Mouse (Mus musculus): Measurements from ENCODE around the gene Scaper. TPM values are rescaled to one million over a fixed set of nuclear protein-coding genes. Genes with fewer than 3 reads are reported as not detected.

Scaper gene
- polyA plus RNA-seq, 1 experiment from 2014 or later = 20.4 TPM

- Histone ChIP-seq H3K4me1 (peaks cover 42% of the 10 kb centered on the region), H3K27ac (no peak overlapping the region), H3K36me3 (no peaks in the 10 kb centered on the region), H3K27me3 (replicated peaks) (peaks cover 97% of the 10 kb centered on the region), H3K9me3 (no peaks in the 10 kb centered on the region), H3K4me3 (peak overlapping the region; percentile 38), H3K9ac (0 out of 2 replicates have a peak overlapping the region, but pooled peaks have one; percentile 29), H3K4me2 (replicated peaks) (peak overlapping the region; percentile 45)
- WGBS = under 1% methylated on average over 30 of the region's 30 CpGs
- ATAC-seq (ENCODE audit: low FRiP score, low read depth) = no peak
Measured at GRCm38 (mm10) chr9:55544861-55545555, 392.9 kb downstream of the Scaper start.

DNA sequence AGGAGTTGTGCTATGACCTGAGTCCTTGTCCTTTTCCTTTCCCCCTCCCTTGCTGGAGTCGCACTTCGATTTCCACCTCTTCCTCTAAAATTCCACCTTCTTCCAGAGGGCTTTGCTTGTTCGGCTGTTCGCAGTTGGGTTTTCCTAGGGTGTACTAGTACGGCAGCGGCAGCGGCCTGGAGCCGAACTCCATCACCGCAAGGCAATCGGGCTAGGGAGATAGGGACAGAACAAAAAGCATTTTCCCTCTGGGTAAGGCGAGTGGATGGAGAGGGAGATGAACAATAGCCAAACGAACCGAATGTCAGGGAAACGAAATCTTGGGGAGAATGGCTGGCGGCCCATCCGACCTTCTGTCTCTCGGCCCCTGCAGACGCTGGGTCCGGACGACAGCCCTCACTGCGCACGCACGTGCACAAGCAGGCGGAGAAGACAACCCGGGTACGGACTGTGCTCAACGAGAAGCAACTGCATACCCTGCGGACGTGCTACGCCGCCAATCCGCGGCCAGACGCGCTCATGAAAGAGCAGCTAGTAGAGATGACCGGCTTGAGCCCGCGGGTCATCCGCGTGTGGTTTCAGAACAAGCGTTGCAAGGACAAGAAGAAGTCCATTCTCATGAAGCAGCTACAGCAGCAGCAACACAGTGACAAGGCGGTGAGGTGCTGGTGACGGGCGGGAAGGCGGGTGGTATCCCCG is 394.1 kb downstream of the Scaper start:
- Histone ChIP-seq H3K9me3 (no peaks in the 10 kb centered on the region), H3K4me3 (peak overlapping the region; percentile 38), H3K36me3 (no peaks in the 10 kb centered on the region), H3K9ac (peak overlapping the region; percentile 36; the same call in 1 of the 2 replicates), H3K4me2 (replicated peaks) (peak overlapping the region; percentile 45), H3K27ac (0 out of 2 replicates have a peak overlapping the region, but pooled peaks have one; percentile 1), H3K27me3 (replicated peaks) (peaks cover 97% of the 10 kb centered on the region), H3K4me1 (peaks cover 44% of the 10 kb centered on the region)
- no peak for ATAC-seq (ENCODE audit: low FRiP score, low read depth)
- under 1% methylated on average over 46 of the region's 46 CpGs for WGBS

DNA sequence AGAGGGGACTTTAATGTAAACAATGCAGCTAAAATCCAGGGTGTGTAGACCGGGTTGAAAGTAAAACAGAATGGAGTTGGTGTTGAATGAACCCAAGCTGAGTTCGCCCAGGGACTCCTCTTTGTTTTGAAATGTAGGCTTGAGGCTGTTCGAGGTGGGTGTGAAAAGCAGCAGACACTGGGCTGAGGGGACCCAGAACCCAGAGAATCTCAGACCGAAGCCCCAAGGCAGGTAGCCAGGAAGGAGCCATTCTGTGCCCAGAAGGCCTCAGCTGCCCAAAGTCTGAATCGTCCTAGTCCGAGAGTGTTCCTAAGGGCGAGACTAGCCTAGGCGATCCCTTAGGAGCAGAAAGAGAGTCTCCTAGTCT is 394.6 kb downstream of the Scaper start:
- ATAC-seq (ENCODE audit: low FRiP score, low read depth) = no peak
- Histone ChIP-seq H3K4me3 (peak overlapping the region; percentile 38), H3K9ac (peak overlapping the region; percentile 36; the same call in 1 of the 2 replicates), H3K27ac (no peak overlapping the region), H3K27me3 (replicated peaks) (peaks cover 97% of the 10 kb centered on the region), H3K36me3 (no peaks in the 10 kb centered on the region), H3K9me3 (no peaks in the 10 kb centered on the region), H3K4me2 (replicated peaks) (peak overlapping the region; percentile 45), H3K4me1 (peaks cover 50% of the 10 kb centered on the region)
- WGBS = 2% methylated on average over 8 of the region's 8 CpGs

DNA sequence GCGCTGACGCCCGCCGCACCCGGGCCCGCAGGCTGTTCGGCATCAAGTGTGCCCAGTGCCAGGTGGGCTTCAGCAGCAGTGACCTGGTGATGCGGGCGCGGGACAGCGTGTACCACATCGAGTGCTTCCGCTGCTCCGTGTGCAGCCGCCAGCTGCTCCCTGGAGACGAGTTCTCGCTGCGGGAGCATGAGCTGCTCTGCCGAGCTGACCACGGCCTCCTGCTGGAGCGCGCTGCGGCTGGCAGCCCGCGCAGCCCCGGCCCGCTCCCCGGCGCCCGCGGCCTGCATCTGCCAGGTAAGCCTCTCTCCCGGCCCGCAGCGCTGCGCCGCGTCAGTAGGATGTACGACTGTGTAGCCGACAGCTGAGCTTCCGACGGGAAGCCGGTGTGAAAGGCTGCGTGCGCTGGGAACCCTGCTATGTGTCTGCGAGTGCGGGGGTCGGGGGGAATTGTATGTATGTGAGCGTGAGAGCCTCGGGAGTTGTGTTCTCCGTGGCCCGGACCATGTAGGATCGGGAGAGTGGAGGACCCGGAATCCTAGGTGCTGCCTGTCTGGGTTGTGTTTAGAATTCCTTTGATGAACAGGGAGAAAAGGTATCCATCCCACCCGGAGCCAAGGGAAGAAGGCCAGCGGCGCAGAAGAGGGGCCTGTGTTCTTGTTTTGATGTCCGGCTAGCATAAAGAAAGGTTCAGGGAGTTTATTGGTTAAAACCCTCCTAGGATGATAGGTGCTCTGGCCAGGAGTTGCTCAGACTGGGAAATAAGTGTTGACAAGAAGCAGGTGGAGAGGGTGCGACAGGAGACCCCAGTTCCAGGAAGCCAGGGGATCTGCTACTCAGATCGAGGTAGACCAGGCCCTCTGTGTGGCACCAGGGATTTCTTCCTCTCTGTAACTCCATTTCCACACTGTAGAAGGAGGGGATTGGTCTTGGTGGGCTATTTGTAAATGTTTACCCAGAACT is 395.3 kb downstream of the Scaper start:
- WGBS = 1% methylated on average over 59 of the region's 59 CpGs
- H3K9ac ChIP-seq = peak overlapping the region; percentile 56
- H3K27ac ChIP-seq = no peak overlapping the region

DNA sequence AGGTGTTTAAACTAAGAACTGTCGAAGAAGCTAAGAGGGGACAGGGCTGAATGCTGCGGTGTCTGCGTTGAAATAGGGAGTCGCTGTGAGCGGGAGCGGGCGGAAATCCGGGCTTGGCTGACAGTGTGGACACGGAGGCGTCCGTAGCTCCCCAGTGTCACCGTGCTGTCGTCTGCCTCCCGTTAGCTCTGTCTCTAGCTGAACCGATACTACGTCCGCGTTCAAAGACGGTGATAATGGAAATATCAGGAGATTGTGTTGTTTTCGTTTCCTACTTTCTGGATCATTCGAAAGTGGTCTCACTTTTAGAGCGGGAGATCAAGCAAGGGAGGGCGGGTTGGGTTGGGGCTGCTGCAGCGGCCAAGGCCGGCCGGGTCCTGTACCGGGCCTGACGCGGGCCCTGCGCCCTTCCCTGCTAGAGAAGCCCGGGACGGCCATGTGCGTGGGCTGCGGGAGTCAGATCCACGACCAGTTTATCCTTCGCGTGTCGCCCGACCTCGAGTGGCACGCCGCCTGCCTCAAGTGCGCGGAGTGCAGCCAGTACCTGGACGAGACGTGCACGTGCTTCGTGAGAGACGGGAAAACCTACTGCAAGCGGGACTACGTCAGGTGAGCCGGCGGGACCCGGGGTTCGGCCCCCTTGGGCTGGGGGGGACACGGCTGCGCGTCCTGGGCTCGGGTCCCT is 396.1 kb downstream of the Scaper start:
- peaks cover 93% of the 10 kb centered on the region for H3K27me3 ChIP-seq (replicated peaks)
- peaks cover 49% of the 10 kb centered on the region for H3K4me1 ChIP-seq
- H3K4me2 ChIP-seq (replicated peaks) = peak overlapping the region; percentile 63
- peak overlapping the region; percentile 38 for H3K4me3 ChIP-seq
- under 1% methylated on average over 59 of the region's 59 CpGs for WGBS
- no peak overlapping the region for H3K27ac ChIP-seq
- no peaks in the 10 kb centered on the region for H3K9me3 ChIP-seq
- no peaks in the 10 kb centered on the region for H3K36me3 ChIP-seq
- ATAC-seq (ENCODE audit: low FRiP score, low read depth) = no peak
- H3K9ac ChIP-seq = peak overlapping the region; percentile 56

More for the DNA sequence above, 395.3 kb downstream of the Scaper start:
- H3K4me3 ChIP-seq = peak overlapping the region; percentile 38
- peak overlapping the region; percentile 63 for H3K4me2 ChIP-seq (replicated peaks)
- peaks cover 50% of the 10 kb centered on the region for H3K4me1 ChIP-seq
- ATAC-seq (ENCODE audit: low FRiP score, low read depth) = no peak
- H3K27me3 ChIP-seq (replicated peaks) = peaks cover 94% of the 10 kb centered on the region
- H3K9me3 ChIP-seq = no peaks in the 10 kb centered on the region
- H3K36me3 ChIP-seq = no peaks in the 10 kb centered on the region

- peak; percentile 92 for ATAC-seq (ENCODE audit: low FRiP score, low read depth)
- no peak overlapping the region for H3K9ac ChIP-seq
- H3K4me2 ChIP-seq (replicated peaks) = peak overlapping the region; percentile 63
- H3K36me3 ChIP-seq = no peaks in the 10 kb centered on the region
- peaks cover 42% of the 10 kb centered on the region for H3K4me1 ChIP-seq
- peak overlapping the region; percentile 38 for H3K4me3 ChIP-seq
- H3K9me3 ChIP-seq = no peaks in the 10 kb centered on the region
- under 1% methylated on average over 28 of the region's 28 CpGs for WGBS
- peaks cover 89% of the 10 kb centered on the region for H3K27me3 ChIP-seq (replicated peaks)
- H3K27ac ChIP-seq = no peak overlapping the region
Measured at GRCm38 (mm10) chr9:55540888-55541287, 397.0 kb downstream of the Scaper start.

GRCm38 (mm10) chr9:55540391-55540770 is 397.5 kb downstream of the Scaper start:
- Histone ChIP-seq H3K9me3 (no peaks in the 10 kb centered on the region), H3K4me3 (peak overlapping the region; percentile 38), H3K27ac (no peak overlapping the region), H3K4me1 (peaks cover 40% of the 10 kb centered on the region), H3K4me2 (replicated peaks) (peak overlapping the region; percentile 63), H3K36me3 (no peaks in the 10 kb centered on the region), H3K27me3 (replicated peaks) (peaks cover 84% of the 10 kb centered on the region), H3K9ac (0 out of 2 replicates have a peak overlapping the region, but pooled peaks have one; percentile 45)
- 0 out of 2 replicates have a peak, but pooled peaks have one; percentile 5 for ATAC-seq (ENCODE audit: low FRiP score, low read depth)
- WGBS = under 1% methylated on average over 12 of the region's 12 CpGs

GRCm38 (mm10) chr9:55539661-55540390 is 398.1 kb downstream of the Scaper start:
- H3K9me3 ChIP-seq = no peaks in the 10 kb centered on the region
- H3K9ac ChIP-seq = peak overlapping the region; percentile 17; the same call in 1 of the 2 replicates
- H3K4me1 ChIP-seq = peaks cover 35% of the 10 kb centered on the region
- 3% methylated on average over 31 of the region's 31 CpGs for WGBS
- H3K27me3 ChIP-seq (replicated peaks) = peaks cover 78% of the 10 kb centered on the region
- H3K4me3 ChIP-seq = peak overlapping the region; percentile 38
- H3K4me2 ChIP-seq (replicated peaks) = peak overlapping the region; percentile 63
- H3K36me3 ChIP-seq = no peaks in the 10 kb centered on the region
- H3K27ac ChIP-seq = no peak overlapping the region
- no peak for ATAC-seq (ENCODE audit: low FRiP score, low read depth)

DNA sequence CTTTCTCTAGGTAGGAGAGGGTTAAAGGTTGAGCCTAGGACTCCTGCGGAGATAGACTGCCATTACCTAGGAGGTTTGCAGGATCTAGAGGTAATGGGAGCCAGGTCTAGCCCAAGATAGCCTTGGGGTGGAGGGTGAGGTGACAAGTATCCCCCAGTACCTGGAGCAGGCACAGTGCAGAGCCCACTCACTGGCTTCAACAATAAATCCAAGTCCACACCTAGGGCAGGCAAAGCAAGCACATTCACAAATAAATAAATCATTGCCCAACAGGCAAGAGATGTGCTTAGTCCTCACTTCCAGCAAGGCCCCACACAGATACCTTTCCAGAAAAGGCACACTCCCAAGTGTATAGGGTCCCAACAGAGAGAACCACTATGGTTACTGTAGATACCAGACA is 398.9 kb downstream of the Scaper start:
- no peak for ATAC-seq (ENCODE audit: low FRiP score, low read depth)
- Histone ChIP-seq H3K27me3 (replicated peaks) (peaks cover 75% of the 10 kb centered on the region), H3K4me3 (no peak overlapping the region), H3K9me3 (no peaks in the 10 kb centered on the region), H3K9ac (no peak overlapping the region), H3K4me1 (peaks cover 32% of the 10 kb centered on the region), H3K27ac (no peak overlapping the region), H3K4me2 (replicated peaks) (0 out of 2 replicates have a peak overlapping the region, but pooled peaks have one; percentile 35), H3K36me3 (no peaks in the 10 kb centered on the region)
- 6% methylated on average over 1 of the region's 1 CpGs for WGBS

DNA sequence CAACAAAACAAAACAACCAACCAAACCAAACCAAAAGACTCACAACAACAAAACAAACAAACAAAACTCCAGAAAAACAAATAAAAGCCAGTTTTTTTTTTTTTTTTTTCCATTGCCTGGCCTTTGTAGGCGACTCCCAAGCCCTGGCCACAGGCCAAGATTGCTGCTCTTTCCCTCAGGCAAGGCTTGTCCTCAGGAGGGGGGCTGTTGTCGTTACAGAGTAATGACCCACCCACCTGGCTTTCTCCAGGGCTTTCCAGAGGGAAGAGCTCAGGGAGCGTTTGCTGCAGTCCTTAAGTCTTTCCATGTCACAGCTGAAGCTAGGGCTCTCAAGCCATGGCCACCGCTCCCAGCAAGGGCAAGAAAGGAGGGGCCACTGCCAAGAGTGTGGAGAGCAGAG is 399.5 kb downstream of the Scaper start, which contains the start of gene Isl2:
Gene Isl2 (plus strand): TSS at position 296 of the 400 bp plus-strand sequence.
- 1% methylated on average over 4 of the region's 4 CpGs for WGBS
- Histone ChIP-seq H3K4me2 (replicated peaks) (peak within 1 kb of the TSS; percentile 35; the same call in 1 of the 2 replicates), H3K9me3 (no peaks in the 10 kb centered on the region), H3K36me3 (no peaks in the 10 kb centered on the region), H3K27ac (no peak within 1 kb of the TSS), H3K4me1 (peaks cover 29% of the 10 kb centered on the region), H3K9ac (peak within 1 kb of the TSS; percentile 17; the same call in 1 of the 2 replicates), H3K27me3 (replicated peaks) (peaks cover 69% of the 10 kb centered on the region), H3K4me3 (no peak within 1 kb of the TSS)
- no peak for ATAC-seq (ENCODE audit: low FRiP score, low read depth)
